Mouse (Mus musculus) CH12.LX (cell line): ENCODE measurements at regions not wholly inside any gene's neighbourhood (a gene's known extent, or its start where the extent isn't known, plus 50 kb on each side); places are given as distances from the start of the nearest gene placed in this dataset.

Experiments
- DNase-seq: peaks from one replicate; pipeline ENCODE4 v3.0.0-alpha.2; 2013; ENCODE audit errors: extremely low read depth
- H3K27ac ChIP-seq: 2 replicates; pipeline ENCODE4 v1.5.1; 2012; ENCODE audit warnings: low read depth, mild to moderate bottlenecking, control low read depth, moderate library complexity; ENCODE audit not compliant: insufficient read depth
- H3K27me3 ChIP-seq: replicated peaks from 2 replicates; pipeline ENCODE3; 2012; ENCODE audit warnings: inconsistent platforms
- H3K36me3 ChIP-seq, 2 experiments: replicated peaks in 1 of 2; 2 replicates each; pipeline versions ENCODE3 to v1.6.1; 2012; ENCODE audit warnings: inconsistent platforms in 1 of 2, low read length in 1 of 2, mild to moderate bottlenecking in 1 of 2, mixed read lengths in 1 of 2, moderate library complexity in 1 of 2; ENCODE audit not compliant: control insufficient read depth in 1 of 2, insufficient read depth in 1 of 2
- H3K4me1 ChIP-seq, 2 experiments: 2 replicates each; pipeline ENCODE4 v1.6.1; 2012; ENCODE audit warnings: inconsistent platforms in 1 of 2, moderate library complexity in 1 of 2; ENCODE audit not compliant: insufficient read depth in 2 of 2, control insufficient read depth in 1 of 2
- H3K4me2 ChIP-seq: 2 replicates; pipeline ENCODE4 v1.6.1; 2012; ENCODE audit warnings: low read depth, mild to moderate bottlenecking, control low read depth; ENCODE audit not compliant: poor library complexity, insufficient read depth, severe bottlenecking
- H3K4me3 ChIP-seq, 3 experiments: fragments of 150-350 bp in 1 of 3; sonication (generic) in 1 of 3; replicated peaks in 1 of 3; 2 replicates each; pipeline versions ENCODE3 to v1.5.1; 2011 to 2012; ENCODE audit warnings: low read depth in 2 of 3, low read length in 2 of 3, mild to moderate bottlenecking in 2 of 3, moderate library complexity in 2 of 3, control low read depth in 1 of 3, improper control_type of control experiment in 1 of 3, inconsistent platforms in 1 of 3, mixed read lengths in 1 of 3; ENCODE audit not compliant: poor library complexity in 1 of 3
- H3K79me2 ChIP-seq: replicated peaks from 2 replicates; pipeline ENCODE4 v1.6.1; 2012; ENCODE audit warnings: mild to moderate bottlenecking, moderate library complexity; ENCODE audit not compliant: control insufficient read depth, poor library complexity, insufficient read depth, severe bottlenecking; ENCODE audit errors: extremely low read depth
- H3K9ac ChIP-seq: 2 replicates; pipeline ENCODE4 v1.6.1; 2012; ENCODE audit warnings: low read depth, mild to moderate bottlenecking, control low read depth, moderate library complexity; ENCODE audit not compliant: insufficient read depth
- H3K9me3 ChIP-seq: replicated peaks from 2 replicates; pipeline ENCODE3; 2012; ENCODE audit warnings: low read length, inconsistent platforms, mixed read lengths
- BHLHE40 ChIP-seq: IDR thresholded peaks from 2 replicates; pipeline ENCODE4 v1.6.1; 2011; ENCODE audit warnings: mild to moderate bottlenecking, low read depth, low read length, improper control_type of control experiment
- CHD1 ChIP-seq: IDR thresholded peaks from 2 replicates; pipeline ENCODE4 v1.6.1; 2012; ENCODE audit warnings: low read depth, low read length, improper control_type of control experiment, inconsistent platforms
- CHD2 ChIP-seq: IDR thresholded peaks from 2 replicates; pipeline ENCODE4 v1.6.1; 2011; ENCODE audit warnings: low read length, improper control_type of control experiment
- CTCF ChIP-seq, 2 experiments: IDR thresholded peaks in 1 of 2; conservative IDR thresholded peaks in 1 of 2; 2 replicates each; pipeline ENCODE4 v1.5.1; 2011 to 2012; ENCODE audit warnings: low read depth in 2 of 2, low read length in 2 of 2, improper control_type of control experiment in 1 of 2, inconsistent platforms in 1 of 2, mild to moderate bottlenecking in 1 of 2, moderate library complexity in 1 of 2
- E2F4 ChIP-seq: IDR thresholded peaks from 2 replicates; pipeline ENCODE4 v1.6.1; 2011; ENCODE audit warnings: low read depth, low read length, improper control_type of control experiment; ENCODE audit not compliant: insufficient replicate concordance
- ELF1 ChIP-seq: IDR thresholded peaks from 2 replicates; pipeline ENCODE4 v1.6.1; 2014; ENCODE audit warnings: low read depth, mild to moderate bottlenecking, inconsistent platforms, low read length, improper control_type of control experiment
- ETS1 ChIP-seq: conservative IDR thresholded peaks from 2 replicates; pipeline ENCODE4 v1.6.1; 2012; ENCODE audit warnings: low read depth, mild to moderate bottlenecking, inconsistent platforms, low read length, improper control_type of control experiment, moderate library complexity
- GABPA ChIP-seq: IDR thresholded peaks from 2 replicates; pipeline ENCODE4 v1.6.1; 2012; ENCODE audit warnings: low read depth, low read length, improper control_type of control experiment, inconsistent platforms; ENCODE audit not compliant: insufficient replicate concordance
- HCFC1 ChIP-seq: IDR thresholded peaks from 2 replicates; pipeline ENCODE4 v1.6.1; 2012; ENCODE audit warnings: low read depth, mild to moderate bottlenecking, inconsistent platforms, low read length, improper control_type of control experiment
- IRF4 ChIP-seq: IDR thresholded peaks from 2 replicates; pipeline ENCODE4 v1.6.1; 2014; ENCODE audit warnings: low read depth, mild to moderate bottlenecking, inconsistent platforms, low read length, improper control_type of control experiment
- JUND ChIP-seq: conservative IDR thresholded peaks from 2 replicates; pipeline ENCODE4 v1.6.1; 2011; ENCODE audit warnings: low read depth, low read length, improper control_type of control experiment
- MAFK ChIP-seq: IDR thresholded peaks from 2 replicates; pipeline ENCODE4 v1.6.1; 2011; ENCODE audit warnings: low read length, improper control_type of control experiment; ENCODE audit not compliant: insufficient replicate concordance
- MAX ChIP-seq: IDR thresholded peaks from 2 replicates; pipeline ENCODE4 v1.6.1; 2011; ENCODE audit warnings: low read length, improper control_type of control experiment
- MAZ ChIP-seq: IDR thresholded peaks from 2 replicates; pipeline ENCODE4 v1.6.1; 2012; ENCODE audit warnings: low read depth, mild to moderate bottlenecking, inconsistent platforms, low read length, improper control_type of control experiment, moderate library complexity
- MXI1 ChIP-seq: IDR thresholded peaks from 2 replicates; pipeline ENCODE4 v1.6.1; 2011; ENCODE audit warnings: mild to moderate bottlenecking, low read depth, low read length, improper control_type of control experiment
- MYC ChIP-seq: IDR thresholded peaks from 2 replicates; pipeline ENCODE4 v1.6.1; 2011; ENCODE audit warnings: low read depth, mild to moderate bottlenecking, improper control_type of control experiment, low read length
- PAX5 ChIP-seq: IDR thresholded peaks from 2 replicates; pipeline ENCODE4 v1.6.1; 2012; ENCODE audit warnings: low read length, inconsistent platforms, mixed read lengths
- POLR2A ChIP-seq: IDR thresholded peaks from 2 replicates; pipeline ENCODE4 v1.6.1; 2011; ENCODE audit warnings: low read depth, mild to moderate bottlenecking, improper control_type of control experiment, low read length
- POLR2AphosphoS2 ChIP-seq: IDR thresholded peaks from 2 replicates; pipeline ENCODE4 v1.6.1; 2011; ENCODE audit warnings: low read depth, low read length, improper control_type of control experiment
- RAD21 ChIP-seq: IDR thresholded peaks from 2 replicates; pipeline ENCODE4 v1.6.1; 2011; ENCODE audit warnings: low read depth, mild to moderate bottlenecking, low read length, improper control_type of control experiment, moderate library complexity
- RCOR1 ChIP-seq: conservative IDR thresholded peaks from 2 replicates; pipeline ENCODE4 v1.6.1; 2012; ENCODE audit warnings: low read depth, mild to moderate bottlenecking, inconsistent platforms, low read length, improper control_type of control experiment
- SIN3A ChIP-seq: IDR thresholded peaks from 2 replicates; pipeline ENCODE4 v1.6.1; 2012; ENCODE audit warnings: low read length, improper control_type of control experiment, inconsistent platforms
- SMC3 ChIP-seq: IDR thresholded peaks from 2 replicates; pipeline ENCODE4 v1.6.1; 2011; ENCODE audit warnings: low read depth, low read length, improper control_type of control experiment
- TBP ChIP-seq: conservative IDR thresholded peaks from 2 replicates; pipeline ENCODE4 v1.6.1; 2011; ENCODE audit warnings: low read depth, low read length, improper control_type of control experiment
- TCF12 ChIP-seq: IDR thresholded peaks from 2 replicates; pipeline ENCODE4 v1.6.1; 2014; ENCODE audit warnings: low read depth, mild to moderate bottlenecking, inconsistent platforms, low read length, improper control_type of control experiment
- UBTF ChIP-seq: IDR thresholded peaks from 2 replicates; pipeline ENCODE4 v1.6.1; 2012; ENCODE audit warnings: low read depth, mild to moderate bottlenecking, inconsistent platforms, low read length, improper control_type of control experiment, moderate library complexity
- USF1 ChIP-seq: IDR thresholded peaks from 2 replicates; pipeline ENCODE4 v1.6.1; 2014; ENCODE audit warnings: low read depth, mild to moderate bottlenecking, inconsistent platforms, low read length, improper control_type of control experiment
- ZKSCAN1 ChIP-seq: IDR thresholded peaks from 2 replicates; pipeline ENCODE4 v1.6.1; 2012; ENCODE audit warnings: low read depth, inconsistent platforms, low read length, improper control_type of control experiment, borderline replicate concordance
- ZNF384 ChIP-seq: IDR thresholded peaks from 2 replicates; pipeline ENCODE4 v1.6.1; 2012; ENCODE audit warnings: low read depth, low read length, improper control_type of control experiment, inconsistent platforms
- dilution Hi-C: fragments of 300-500 bp; cut with MboI; formaldehyde crosslinking; loops from 2 replicates; pipeline ENCODE4 v1.14.3; 2020; ENCODE audit warnings: low sequenced_read_pairs; ENCODE audit not compliant: extremely low pct_unique_long_range_greater_than_20kb, extremely low pct_ligation_motif_present
- in situ Hi-C: fragments of 300-500 bp; cut with MboI; formaldehyde crosslinking; loops from 3 replicates; pipeline ENCODE4 v1.14.3; 2019; ENCODE audit warnings: low sequenced_read_pairs, low pct_ligation_motif_present, low pct_unique_long_range_greater_than_20kb, mixed read lengths

GRCm38 (mm10) chr7:73135786-73136185 lies 239.5 kb upstream of the Rgma start:
- TF ChIP-seq RAD21 (no peak), MAZ (no peak), IRF4 (no peak), USF1 (no peak), ETS1 (no peak), ZNF384 (no peak), CHD2 (no peak), E2F4 (no peak), POLR2AphosphoS2 (no peak), GABPA (no peak), UBTF (no peak), HCFC1 (no peak), MXI1 (no peak), POLR2A (no peak), MAFK (no peak), MYC (no peak), MAX (no peak), SIN3A (no peak)
- no peaks in the 10 kb centered on the region for H3K9me3 ChIP-seq
- no peaks in the 10 kb centered on the region for H3K79me2 ChIP-seq
- in situ Hi-C loops (no loop called here), dilution Hi-C loops (no loop called here)
- H3K9ac ChIP-seq: no peak overlapping the region
- H3K4me2 ChIP-seq: no peak overlapping the region
- DNase-seq: no peak
- H3K27me3 ChIP-seq: peaks cover 2% of the 10 kb centered on the region
- no peak overlapping the region for H3K4me3 ChIP-seq
- no peaks in the 10 kb centered on the region for H3K4me1 ChIP-seq
- no peak overlapping the region for H3K27ac ChIP-seq
- no peaks in the 10 kb centered on the region for H3K36me3 ChIP-seq

- Histone ChIP-seq H3K27ac (no peak overlapping the region), H3K27me3 (no peaks in the 10 kb centered on the region), H3K4me3 (no peak overlapping the region)
- dilution Hi-C loops: no loop called here
- no peak for TF ChIP-seq MAFK
- TF ChIP-seq MXI1: no peak
- TF ChIP-seq PAX5: no peak
- TF ChIP-seq GABPA: no peak
- no peak for TF ChIP-seq ZNF384
- no peak for TF ChIP-seq POLR2A
- peak; percentile 49 for TF ChIP-seq RAD21
- no peak for TF ChIP-seq RCOR1
- TF ChIP-seq IRF4: no peak
- peak; percentile 47 for TF ChIP-seq SMC3
- no peak for TF ChIP-seq CHD1
- no peak for TF ChIP-seq TBP
- TF ChIP-seq BHLHE40: no peak
- no peak for TF ChIP-seq MYC
- TF ChIP-seq E2F4: no peak
- no peak for TF ChIP-seq TCF12
- TF ChIP-seq JUND: no peak
- TF ChIP-seq CTCF (conservative IDR thresholded peaks at IDR 0.05 in 1 of 2, IDR thresholded peaks at IDR 0.05 in 1 of 2; ENCODE audit: low read depth in 2 of 2, low read length in 2 of 2): peak in 1 of 2 experiments; percentile 52; a peak in 2 of 4 replicates
- no peak for TF ChIP-seq CHD2
- TF ChIP-seq ZKSCAN1: no peak
- no peak for TF ChIP-seq ELF1
- no peak for TF ChIP-seq ETS1
- TF ChIP-seq MAX: no peak
- TF ChIP-seq, all 38 proteins: peak for 3
- no peaks in the 10 kb centered on the region for H3K79me2 ChIP-seq
- no peak overlapping the region for H3K4me2 ChIP-seq
- no peaks in the 10 kb centered on the region for H3K36me3 ChIP-seq
- in situ Hi-C loops: no loop called here
- DNase-seq: peak; percentile 20
- H3K9ac ChIP-seq: no peak overlapping the region
- no peaks in the 10 kb centered on the region for H3K4me1 ChIP-seq
- no peaks in the 10 kb centered on the region for H3K9me3 ChIP-seq
Measured at GRCm38 (mm10) chr7:73138269-73138668, 237.0 kb upstream of the Rgma start.
